Mouse (Mus musculus): ENCODE data around the gene 2310039H08Rik.

2310039H08Rik gene

DNA sequence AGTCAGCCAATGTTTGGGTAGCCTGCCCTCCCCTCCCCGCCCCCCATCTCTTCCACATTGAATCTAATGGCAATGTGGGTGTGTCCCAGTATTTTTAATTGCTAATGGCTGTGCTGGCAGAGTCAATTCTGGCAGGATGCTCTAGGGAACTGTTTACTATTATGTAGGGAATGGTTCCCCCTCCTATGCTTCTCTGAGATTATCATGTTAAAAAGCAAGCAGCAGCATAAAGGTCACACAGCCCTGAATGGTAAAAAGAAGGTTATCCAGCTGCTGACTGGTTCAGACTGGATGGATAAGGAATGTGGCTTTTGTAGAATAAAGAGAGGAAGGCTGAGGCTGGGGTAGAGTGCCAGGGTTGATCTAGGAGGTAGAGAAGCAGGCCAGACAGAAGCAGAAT, 40.0 kb downstream of the 2310039H08Rik start:
- DNase-seq: no peak

- no peak for DNase-seq
Observed at GRCm38 (mm10) chr17:46813637-46814036, 41.2 kb downstream of the 2310039H08Rik start.

- DNase-seq: no peak
Observed at GRCm38 (mm10) chr17:46814497-46814896, 42.1 kb downstream of the 2310039H08Rik start.

DNA sequence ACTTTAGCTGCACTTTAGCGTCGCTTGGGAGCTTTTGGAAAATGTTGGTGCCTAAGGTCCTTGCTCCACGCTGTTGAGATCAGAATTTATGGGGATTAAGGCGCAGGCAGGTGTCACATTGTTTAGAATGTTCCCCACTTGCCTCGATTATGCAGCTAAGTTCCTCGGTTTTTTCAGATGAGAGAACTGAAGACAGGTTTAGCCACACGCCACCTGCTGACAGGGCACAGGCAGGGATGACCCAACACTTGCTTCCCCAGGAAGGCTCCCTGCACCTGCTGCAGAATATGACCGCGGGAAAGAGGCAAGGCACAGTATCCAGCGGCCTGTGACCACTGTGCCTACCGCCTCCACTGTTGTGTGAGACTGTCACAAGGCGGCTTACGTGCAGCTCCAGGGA, 43.9 kb downstream of the 2310039H08Rik start:
- DNase-seq: no peak

DNA sequence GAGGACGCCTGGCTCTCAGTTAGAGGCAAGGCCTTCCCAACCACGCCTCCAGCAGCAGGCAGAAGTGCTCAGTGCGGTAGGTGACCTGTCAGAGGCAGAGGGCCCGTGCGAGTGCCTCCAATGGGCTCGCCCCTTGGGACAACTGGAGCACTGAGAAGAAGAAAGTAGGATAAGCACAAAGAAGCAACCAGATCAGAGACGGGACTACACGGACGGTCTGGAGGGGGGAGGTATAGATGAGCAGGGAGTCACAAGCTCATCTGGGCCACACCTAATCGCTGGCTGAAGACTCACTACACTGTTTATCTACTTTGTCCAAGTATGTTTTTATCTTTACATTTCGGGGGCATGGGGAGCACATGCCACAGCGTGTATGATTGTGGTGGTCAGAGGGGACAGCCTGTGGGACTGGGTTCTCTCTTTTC, 45.3 kb downstream of the 2310039H08Rik start:
- DNase-seq: no peak

GRCm38 (mm10) chr17:46820628-46821027, 48.2 kb downstream of the 2310039H08Rik start:
- no peak for DNase-seq

Data from lung, postnatal 10 days (tissue).